Mouse (Mus musculus): ENCODE measurements around the gene Wdr47.

GRCm38 (mm10) chr3:108658612-108659011 lies 67.5 kb downstream of the Wdr47 start:
- TF ChIP-seq CTCF (IDR thresholded peaks at IDR 0.05; ENCODE audit: extremely low read depth, insufficient read depth, insufficient read length, insufficient replicate concordance) (no peak), POLR2A (IDR thresholded peaks at IDR 0.05; ENCODE audit: low read depth, low read length) (no peak)
